Comparison of ENCODE assay signal across 19 mouse cellular contexts in the genomic region with DNA sequence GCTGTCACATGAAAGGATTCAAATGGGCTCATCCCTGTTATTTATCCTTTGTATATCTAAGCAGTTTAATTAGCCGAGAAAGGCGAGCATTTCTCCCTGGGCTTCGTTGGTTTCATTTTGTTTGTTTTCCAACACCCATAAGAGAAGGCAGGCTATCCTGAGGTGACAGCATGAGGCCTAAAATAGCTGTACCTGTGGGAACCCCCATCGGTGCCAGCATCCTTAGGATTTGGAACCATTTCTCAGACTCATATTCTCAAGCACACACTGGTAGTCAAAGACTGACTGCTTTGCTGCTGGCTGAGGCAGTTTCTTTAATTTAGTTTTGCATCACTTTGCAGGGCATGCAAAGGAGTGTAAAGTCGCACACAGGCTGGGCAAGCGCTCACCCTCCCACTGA.
"Had no signal": no experiment of that assay in that cellular context is flagged by ENCODE, and none has a peak within 500 bp of the region (broad histone marks: within the 10 kb centered on the region; RNA-seq: fewer than 3 reads in every experiment).

No protein-coding gene starts in this region.

- H3K27ac ChIP-seq: midbrain, embryonic 10.5 days; midbrain, embryonic 12.5 days; neural tube, embryonic 13.5 days; neural tube, embryonic 15.5 days had no signal

- H3K9ac ChIP-seq: lung, embryonic 14.5 days; midbrain, embryonic 12.5 days; neural tube, embryonic 13.5 days; neural tube, embryonic 15.5 days had no signal

- ATAC-seq: midbrain, embryonic 16.5 days had no signal

- H3K4me2 ChIP-seq: lung, embryonic 14.5 days; midbrain, embryonic 12.5 days; neural tube, embryonic 13.5 days; neural tube, embryonic 15.5 days had no signal

- H3K27me3 ChIP-seq: midbrain, embryonic 12.5 days; neural tube, embryonic 13.5 days; neural tube, embryonic 15.5 days had no signal

- H3K9me3 ChIP-seq: midbrain, embryonic 10.5 days; midbrain, embryonic 12.5 days; neural tube, embryonic 13.5 days; neural tube, embryonic 15.5 days had no signal

- H3K4me3 ChIP-seq: midbrain, embryonic 10.5 days; midbrain, embryonic 12.5 days; myocyte; neural tube, embryonic 13.5 days; neural tube, embryonic 15.5 days had no signal

- H3K4me1 ChIP-seq: midbrain, embryonic 10.5 days; midbrain, embryonic 12.5 days; neural tube, embryonic 13.5 days; neural tube, embryonic 15.5 days had no signal

- DNase-seq: lung, adult 18-20 months; lung, embryonic 14.5 days; lung, postnatal 10 days; lung, postnatal 4 days; midbrain, embryonic 14.5 days; retina, postnatal 1 day; right cerebral cortex, adult 18-20 months; right cerebral cortex, postnatal 25 days; right cerebral cortex, postnatal 4 days; spleen, adult 18-20 months; thymus, adult 2 months; thymus, postnatal 25 days; thymus, postnatal 4 days had no signal

- H3K36me3 ChIP-seq: midbrain, embryonic 10.5 days; midbrain, embryonic 12.5 days; neural tube, embryonic 13.5 days; neural tube, embryonic 15.5 days had no signal
